Mouse (Mus musculus) layer of hippocampus, adult 9-10 months (tissue): ENCODE results near the gene Tcp10b.
"Not testable (repeated sequence)": the region's sequence is repeated elsewhere in the genome, so short reads cannot be mapped to it uniquely, and the experiment has no call there.

Experiments
- DNase-seq: peaks from one replicate; pipeline ENCODE4 v3.0.0; 2022; ENCODE audit warnings: low spot score

Gene Tcp10b

DNA sequence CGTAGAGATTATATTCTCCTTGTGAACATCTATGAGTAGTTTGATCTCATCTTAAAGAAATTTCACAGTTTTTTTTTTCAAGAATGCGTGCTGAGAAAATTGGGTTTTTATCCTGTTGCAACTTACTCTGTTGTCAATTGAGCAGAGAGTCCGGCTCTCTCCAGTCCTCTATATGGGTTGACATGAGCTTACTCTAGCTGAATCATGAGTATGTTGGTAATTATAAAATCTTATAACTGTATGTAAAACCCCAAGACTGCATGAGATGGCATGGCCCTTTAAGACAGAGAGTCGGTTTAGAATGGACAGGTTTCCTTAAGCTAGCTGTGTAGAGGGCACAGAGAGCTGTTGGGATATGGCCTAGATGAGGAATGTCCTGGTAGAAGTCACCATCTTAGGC lies at the start of gene Tcp10b:
Gene Tcp10b, plus strand, starts transcription at position 301 of the 400 bp plus-strand sequence.
- DNase-seq = not testable (repeated sequence)

DNA sequence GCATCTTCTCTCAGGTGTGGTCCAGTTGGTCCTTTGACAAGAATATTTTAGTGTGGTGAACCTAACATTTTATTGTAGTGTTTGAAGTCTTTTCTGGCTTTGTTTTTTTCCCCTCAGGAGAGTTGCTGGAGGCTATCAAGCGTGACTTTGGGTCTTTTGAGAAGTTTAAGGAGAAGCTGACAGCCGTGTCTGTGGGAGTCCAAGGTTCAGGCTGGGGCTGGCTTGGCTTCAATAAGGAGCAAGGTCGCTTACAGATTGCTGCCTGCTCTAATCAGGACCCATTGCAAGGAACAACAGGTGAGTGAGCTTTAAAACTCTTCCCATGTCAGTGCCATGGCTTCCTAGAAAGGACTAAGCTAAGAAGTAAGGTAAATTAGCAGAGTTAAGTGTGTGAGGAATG lies 47.6 kb upstream of the Tcp10b start:
- DNase-seq = no peak

DNA sequence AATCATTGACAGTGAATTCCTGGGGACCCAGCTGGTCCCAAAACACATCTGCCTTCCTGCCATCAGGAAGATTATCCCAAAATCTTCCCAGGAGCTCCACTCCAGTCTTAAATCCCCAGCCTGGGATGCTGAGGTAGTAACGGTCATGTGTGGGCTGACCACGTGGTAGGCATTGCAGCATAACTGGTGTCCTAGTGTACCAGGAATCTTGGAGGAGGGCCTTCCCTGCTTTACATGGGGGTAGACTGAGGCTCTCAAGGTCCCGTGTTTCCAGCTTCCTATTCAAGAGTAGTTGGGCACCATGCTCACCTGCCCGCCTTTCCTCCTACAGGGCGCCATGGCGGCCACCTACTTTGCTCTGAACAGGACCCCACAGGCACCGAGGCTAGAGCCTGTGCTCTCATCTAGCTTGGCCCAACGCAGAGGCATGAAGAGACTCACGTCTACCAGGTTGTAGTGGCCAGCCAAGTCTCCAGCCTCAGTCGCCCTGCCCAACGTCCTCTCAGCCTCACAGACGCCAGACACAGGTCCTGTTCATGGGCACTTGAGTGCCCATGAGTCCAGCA lies 24.2 kb upstream of the Tcp10b start:
- DNase-seq = not testable (repeated sequence)

DNA sequence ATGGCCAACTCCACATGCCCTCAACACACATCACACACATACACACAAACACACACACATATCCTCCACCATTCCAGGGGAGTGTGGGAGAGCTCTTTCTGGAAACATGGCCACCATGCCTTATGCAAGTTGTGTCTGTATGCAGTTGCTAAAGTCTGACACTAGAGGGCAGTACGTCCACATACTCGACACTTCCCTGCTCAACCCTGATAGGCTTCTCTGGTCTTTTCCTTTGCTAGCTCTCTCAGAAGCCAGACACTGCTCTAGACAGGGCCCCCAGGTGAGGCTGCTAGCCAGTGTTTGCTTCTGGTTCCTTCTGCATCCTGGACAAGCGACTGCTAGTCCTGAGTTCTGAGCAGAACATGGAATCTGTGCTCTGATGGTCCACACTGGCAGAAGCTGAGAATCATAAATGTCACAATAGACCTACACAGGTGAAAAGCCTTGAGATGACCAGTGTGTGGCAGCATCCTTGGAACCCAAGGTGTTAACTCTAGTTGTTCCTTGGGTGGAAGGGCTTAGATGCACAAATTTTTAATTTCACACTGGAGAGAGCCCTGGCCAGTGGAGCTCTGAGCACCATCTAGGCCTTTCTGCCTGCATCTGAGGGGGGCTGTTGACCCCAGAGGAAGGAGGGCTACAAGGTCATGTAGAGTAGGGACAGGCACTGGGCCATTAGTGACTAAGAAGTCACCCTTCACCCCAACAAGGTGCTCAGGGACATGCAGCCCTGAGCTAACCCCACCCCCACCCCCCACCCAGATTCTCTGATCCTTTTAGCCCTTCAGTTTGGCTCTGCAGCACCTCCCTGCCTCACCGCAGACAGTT lies 16.8 kb upstream of the Tcp10b start:
- DNase-seq = peak; percentile 41

DNA sequence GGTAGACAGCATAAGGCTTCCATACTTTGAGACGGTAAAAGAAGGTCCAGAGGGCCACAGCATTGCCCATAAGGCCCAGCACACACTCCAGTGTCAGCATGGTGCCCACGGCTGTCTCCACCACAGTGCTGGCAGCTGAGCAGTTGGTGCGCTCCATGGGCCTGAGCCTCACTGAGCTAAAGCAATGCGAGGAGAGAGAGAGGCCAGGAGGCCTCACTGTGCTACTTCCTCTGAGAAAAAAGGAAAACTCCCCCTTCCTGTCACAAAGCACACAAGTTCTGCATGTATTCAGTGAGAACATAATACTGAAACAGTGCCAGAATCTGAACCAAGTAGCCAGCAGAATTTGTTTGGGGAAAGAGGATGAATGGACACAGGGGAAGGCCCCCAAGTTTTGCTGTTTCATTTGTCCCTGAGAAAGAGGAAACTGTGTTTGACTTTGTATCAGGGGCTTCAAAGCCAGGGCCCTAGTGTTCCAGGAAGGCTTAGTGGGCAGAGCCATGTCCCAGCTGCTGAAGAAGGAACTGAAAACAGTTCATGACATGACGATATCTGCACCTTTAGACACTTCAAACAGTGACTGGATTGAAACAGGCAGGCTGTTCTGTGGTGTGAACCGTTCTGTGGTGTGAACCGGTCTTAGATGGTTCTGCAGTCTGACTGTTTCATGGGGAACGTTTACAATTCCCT lies 8.6 kb upstream of the Tcp10b start, which contains the start of gene Gpr31b:
Gene Gpr31b, minus strand, starts transcription at position 173 of the 690 bp plus-strand sequence.
- DNase-seq = not testable (repeated sequence)

DNA sequence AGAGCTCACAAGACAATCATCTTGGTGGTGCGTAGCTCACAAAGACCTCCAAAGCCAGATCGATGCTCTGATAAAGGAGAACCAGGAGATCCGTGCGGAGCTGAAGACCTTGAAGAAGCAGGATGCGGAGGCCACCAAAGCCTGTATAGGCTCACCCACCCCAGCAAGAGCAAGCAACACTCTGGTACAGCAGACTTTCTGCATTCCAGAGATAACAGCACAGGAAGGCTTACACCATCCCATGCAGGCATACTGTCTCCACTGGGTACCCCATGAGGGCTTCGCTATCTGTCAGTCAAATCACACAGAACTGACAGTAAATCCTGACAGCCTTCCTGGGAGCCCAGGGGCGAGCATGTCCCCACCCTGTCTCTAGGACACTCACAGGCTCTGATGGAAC lies 2.0 kb downstream of the Tcp10b start:
- not testable (repeated sequence) for DNase-seq

DNA sequence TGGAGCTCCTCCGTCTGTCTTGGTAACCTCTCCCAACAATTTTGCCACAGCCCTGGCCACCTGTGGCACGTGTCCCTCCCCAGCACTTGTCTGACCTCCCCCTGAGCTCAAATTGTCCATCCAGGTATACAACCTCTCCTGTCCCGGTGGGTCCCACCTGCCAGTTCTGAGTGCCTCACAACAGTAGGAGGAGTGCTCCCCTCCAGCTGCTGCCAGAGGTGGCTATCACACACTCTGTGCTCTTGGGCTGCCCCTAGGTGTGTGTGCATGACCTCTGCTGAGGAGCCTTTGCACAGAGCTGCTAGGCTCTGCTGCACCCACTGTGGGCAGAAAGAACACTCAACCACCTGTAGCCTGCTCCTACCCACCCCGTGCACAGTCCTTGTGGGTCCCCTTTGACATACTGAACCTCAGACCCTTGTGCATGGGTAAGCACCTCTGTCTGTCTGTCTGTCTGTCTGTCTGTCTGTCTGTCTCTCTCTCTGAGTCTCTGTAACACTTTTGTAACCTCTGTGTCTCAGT lies 7.0 kb downstream of the Tcp10b start:
- not testable (repeated sequence) for DNase-seq

DNA sequence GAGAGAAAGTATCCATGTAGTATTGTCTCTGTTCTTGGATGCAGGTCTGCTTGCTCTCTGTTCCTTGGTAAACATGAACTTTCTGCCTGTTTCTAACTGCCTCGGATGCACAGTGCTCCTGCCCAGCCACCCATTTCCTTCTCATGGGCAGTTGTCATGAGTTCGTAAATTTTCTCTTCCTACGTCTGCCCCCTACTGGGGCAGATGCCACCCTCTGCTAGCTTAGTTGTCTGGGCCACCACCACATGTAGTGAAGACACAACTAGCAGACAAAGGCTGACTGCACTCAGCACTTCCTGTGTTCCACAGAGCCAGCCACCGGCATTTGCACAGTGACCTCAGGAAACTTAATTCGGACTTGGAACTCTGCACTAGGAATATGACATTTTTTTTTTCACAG lies 8.3 kb downstream of the Tcp10b start:
- not testable (repeated sequence) for DNase-seq

DNA sequence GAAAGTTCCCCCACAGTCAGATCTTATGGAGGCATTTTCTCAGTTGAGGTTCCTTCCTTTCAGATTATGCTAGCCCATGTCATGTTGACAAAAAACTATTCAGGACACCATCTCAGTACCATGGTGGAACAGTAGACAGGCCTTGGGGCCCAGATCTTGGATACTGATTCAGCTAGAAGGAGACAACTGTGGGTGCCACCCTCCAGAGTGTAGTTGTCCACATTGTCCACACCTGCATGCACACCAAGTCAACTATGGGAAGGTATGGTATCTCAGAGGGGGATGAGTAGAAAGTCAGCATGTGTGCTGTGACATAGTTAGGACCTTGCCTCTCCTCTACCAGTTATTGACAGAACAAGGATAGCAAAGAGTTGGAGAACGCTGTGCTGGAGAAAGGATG lies 30.6 kb downstream of the Tcp10b start:
- not testable (repeated sequence) for DNase-seq

DNA sequence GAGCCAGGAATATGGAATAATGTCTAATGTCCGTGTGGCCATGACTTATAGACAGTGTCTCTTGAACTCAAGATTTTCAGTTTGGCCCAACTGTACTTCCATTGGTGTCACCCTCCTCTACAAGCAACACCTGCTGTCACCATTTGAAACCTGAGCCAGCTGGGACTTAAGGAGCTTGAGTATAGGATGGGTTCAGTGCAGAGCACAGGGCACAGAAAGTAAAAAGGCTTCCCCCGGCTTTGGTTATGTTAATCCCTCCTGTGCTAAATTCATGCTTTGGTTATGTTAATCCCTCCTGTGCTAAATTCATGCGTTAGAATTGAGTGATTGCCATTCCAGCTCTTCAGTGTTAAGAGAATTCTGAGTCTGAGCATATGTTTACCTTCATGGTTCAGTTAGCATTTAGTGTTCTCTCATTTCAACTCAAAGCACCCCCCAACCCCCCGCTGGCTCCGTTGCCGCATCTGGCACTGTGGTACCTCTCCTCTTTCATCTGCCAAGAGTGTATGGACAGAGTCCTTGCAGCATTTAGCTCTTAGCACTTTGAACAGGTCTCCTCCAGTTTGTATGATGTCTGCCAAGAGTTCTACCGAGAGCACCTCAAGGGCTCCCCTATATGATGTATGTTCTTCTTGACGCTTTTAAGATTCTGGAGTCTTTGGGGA lies 31.3 kb downstream of the Tcp10b start:
- not testable (repeated sequence) for DNase-seq

DNA sequence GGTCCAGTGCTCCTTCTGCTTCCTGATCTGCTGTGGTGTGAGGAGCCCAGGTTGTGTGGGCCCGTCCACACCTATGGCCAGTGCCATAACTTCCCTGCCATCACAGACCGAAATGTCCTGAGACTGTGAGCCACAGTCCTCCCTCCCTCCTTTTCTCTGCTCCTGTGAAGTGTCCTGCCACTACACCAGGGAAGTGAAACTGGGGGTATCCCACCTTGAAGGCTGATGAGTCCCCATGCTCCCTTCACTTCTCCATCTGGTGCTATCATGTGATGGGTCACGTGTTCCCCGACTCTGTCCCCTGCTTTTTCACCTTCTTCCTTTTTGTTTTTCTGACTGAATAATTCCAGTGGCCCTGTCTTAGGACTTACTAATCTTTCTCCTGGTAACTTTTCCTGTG lies 32.1 kb downstream of the Tcp10b start:
- DNase-seq = not testable (repeated sequence)

DNA sequence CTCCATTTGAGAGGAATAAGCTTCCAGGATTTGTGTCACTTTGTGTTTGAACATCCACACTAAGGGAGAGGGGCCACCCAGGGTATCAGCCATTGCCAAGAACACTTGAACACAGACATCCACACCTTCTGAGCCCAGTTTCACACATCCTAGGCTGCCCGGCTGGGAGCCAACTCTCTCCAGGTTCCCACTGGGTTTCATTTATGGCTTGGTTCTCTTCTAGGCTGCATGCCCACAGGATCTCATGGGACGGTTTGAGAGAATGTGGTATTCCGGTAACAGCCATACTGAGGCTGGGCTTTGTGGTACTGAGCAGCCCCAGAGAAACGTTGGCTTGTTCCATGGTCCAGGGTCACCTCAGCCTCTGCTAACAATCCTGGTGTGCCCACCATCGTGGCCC lies 45.7 kb downstream of the Tcp10b start:
- not testable (repeated sequence) for DNase-seq

DNA sequence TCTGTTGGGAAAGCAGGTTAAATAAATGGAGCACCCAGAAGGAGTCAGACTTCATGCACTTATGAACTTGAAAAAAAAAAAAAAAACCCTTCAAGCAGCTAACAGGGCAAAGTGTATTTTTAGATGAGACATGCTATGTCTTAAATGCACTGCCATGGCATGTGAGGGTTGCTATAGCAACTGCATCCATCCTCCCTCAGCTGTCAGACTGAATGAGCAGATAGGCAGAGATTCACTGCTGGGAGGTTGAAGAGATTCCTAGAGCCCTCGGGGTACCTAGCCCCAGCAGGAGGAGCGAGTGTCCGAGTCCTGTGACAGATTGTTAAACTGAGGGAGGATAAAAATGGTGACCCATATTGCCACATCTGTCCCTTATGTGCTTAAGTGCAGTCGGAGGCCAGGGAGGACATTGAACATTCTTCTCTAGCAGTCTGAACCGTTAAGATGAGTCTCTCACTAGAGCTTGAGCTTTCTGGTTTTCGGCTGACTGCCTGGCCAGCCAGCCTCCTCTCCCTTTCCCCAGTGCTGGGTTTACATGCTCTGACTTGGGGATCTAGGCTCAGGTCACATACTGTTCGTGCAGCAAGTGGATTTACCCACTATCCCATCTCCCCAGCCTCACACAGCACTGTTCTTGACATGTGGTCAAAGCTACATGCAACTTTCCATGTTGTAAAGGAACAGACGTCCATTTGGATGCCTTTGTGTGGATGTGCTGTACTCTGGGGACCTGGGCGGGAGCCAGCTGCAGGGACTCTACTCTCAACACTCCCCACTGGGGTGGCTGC lies 51.8 kb downstream of the Tcp10b start:
- not testable (repeated sequence) for DNase-seq

DNA sequence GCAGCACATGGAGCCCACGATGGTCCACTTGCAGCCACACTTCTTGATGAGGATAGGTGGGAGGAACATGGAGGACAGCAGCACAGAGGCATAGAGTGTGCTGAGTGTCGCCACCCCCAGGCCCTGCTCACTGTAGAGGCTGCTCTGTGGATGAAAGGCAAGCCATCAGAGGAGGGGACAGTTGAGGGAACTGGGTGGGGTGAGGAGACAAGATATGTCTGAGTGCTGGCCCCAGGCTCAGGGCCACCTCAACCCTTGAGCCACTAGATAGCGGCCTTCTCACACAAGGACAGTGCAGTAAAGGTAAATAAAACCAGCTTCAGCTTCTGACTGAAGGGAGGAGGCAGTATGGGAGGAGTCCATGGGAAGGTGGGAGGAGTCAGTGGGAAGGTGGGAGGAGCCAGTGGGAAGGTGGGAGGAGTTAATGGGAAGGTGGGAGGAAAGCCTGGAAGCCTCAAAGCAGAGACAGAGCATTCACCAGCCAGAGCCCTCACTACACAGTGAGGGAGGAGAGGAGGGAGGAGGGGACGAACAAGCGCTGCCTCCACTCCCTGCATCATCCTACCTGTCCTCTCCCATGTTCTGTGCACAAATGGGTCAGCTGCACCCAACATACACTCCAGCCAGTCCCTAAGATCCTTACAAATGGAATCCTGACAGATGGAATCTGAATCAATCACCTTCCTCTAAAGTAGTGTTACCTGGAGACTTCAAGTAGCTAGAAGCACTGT lies 62.6 kb downstream of the Tcp10b start:
- not testable (repeated sequence) for DNase-seq

DNA sequence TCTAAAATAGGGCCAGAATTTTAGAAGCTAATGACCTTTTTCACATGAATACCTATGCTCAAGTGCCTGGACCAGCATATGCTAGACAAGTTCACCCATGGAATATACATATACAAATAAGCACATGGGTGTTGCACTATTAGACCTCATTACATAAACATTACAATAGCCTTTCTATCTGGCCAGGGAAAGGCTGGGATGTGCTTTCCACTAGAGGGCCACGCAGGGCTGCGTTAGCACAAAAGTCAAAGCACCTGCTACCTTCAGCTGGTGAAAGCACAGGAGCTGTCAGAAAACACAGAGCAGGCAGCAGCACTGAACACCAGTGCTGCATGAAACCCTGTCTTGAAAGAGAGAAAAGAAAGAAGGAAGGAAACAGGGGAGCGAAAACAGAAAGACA lies 63.3 kb downstream of the Tcp10b start:
- not testable (repeated sequence) for DNase-seq

DNA sequence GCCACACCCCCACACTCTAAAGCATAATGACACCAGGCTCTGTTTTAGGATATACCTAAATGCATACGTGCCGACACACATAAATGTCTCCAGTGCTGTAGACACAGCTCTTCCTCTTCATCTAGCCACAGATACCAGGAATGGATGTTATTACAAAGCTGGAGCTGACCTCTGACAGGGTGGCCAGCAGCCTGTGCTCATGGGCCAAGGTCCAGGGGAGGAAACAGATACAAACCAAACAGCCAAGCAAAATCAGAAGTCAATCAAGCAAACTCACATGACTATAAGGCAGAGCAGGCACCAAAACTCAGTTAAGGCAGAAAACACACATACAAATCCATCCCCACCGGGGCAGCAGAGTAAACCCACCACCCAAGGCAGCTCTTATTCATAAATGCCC lies 68.4 kb downstream of the Tcp10b start:
- DNase-seq = not testable (repeated sequence)

DNA sequence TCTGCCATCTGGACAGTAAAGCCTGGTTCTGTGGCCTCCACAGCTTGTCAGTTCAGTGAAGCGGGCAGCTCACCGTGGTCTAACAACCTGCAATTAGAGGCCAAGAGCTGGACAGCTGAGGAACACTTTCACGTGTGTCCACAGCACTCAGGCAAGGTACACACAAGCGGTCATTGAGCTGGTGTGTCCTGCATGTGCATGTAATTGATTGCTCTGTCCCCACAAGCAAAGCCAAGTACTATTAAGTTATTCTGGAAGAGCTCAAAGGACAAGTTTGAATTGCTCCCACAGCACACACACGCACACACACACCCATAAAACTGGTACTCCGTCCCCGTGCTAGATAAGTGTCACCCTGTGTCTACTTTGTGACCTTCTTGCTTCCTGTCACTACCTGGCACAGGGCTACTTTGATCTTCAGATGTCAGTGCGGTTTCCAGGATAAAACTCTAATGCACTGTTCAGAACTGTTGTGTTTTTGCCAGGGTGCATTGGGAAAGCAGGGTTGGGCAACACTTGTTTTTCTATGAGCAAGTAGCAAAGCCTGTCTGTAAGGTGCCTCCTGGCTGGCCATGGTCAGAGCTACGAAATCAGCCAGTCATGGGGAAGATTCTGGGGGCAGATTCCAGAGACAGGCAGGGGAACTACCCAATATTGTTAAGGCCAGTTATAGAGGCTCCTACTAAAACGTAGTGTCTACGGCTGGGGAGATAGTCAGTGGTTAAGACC lies 69.0 kb downstream of the Tcp10b start:
- not testable (repeated sequence) for DNase-seq

DNA sequence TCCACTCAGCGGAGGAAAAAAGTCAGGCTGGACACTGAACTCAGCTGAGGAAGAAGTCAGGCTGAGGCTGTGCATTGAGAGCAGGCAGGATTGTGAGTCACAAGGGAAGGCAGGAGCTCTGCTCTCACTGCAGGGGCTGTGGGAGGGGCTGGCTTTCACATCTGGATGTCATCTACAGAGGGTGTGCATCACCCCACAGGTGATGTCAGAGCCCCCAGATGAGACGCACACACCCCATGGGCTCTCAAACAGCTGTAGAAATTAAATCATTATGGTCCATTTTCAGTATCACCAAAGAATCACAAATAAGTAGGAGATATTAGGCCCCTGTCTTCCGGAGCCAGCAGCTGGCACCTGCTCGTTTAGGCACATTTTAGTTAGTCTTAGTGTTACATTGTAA lies 70.8 kb downstream of the Tcp10b start, which contains the start of gene Unc93a:
Gene Unc93a, minus strand, starts transcription at position 101 of the 400 bp plus-strand sequence.
- DNase-seq = not testable (repeated sequence)
